Mouse (Mus musculus): ENCODE measurements at regions not wholly inside any gene's neighbourhood (a gene's known extent, or its start where the extent isn't known, plus 50 kb on each side); places are given as distances from the start of the nearest gene placed in this dataset.

DNA sequence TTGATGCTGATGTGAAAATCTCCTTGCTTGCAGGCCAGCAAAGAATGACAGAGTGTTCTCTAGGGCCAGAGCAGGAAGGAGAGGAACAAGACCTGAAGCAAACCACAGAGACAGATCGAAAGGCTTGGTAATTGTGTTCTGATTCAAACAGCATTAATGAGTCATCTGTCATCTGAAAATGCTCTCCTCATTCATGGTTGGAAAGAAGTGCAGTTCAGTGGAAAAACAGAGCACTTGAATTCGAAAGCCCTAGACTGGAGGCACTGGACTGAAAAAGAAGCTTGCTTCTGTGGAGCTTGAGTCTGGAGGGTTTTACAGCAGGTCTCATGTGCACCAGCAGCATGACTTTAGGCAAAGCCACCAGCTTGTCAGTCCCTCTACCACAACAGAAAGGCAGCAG lies 374.3 kb upstream of the B430305J03Rik start:
- 71% methylated on average over 2 of the region's 2 CpGs for WGBS
- no peak overlapping the region for H3K4me2 ChIP-seq
- no peak overlapping the region for H3K9ac ChIP-seq
- no peaks in the 10 kb centered on the region for H3K27me3 ChIP-seq
- H3K27ac ChIP-seq = no peak overlapping the region
- no peak for ATAC-seq (replicated peaks; ENCODE audit: low FRiP score)
- no peaks in the 10 kb centered on the region for H3K36me3 ChIP-seq
- H3K4me3 ChIP-seq (replicated peaks) = no peak overlapping the region
- no peaks in the 10 kb centered on the region for H3K4me1 ChIP-seq
- no peaks in the 10 kb centered on the region for H3K9me3 ChIP-seq (replicated peaks)

DNA sequence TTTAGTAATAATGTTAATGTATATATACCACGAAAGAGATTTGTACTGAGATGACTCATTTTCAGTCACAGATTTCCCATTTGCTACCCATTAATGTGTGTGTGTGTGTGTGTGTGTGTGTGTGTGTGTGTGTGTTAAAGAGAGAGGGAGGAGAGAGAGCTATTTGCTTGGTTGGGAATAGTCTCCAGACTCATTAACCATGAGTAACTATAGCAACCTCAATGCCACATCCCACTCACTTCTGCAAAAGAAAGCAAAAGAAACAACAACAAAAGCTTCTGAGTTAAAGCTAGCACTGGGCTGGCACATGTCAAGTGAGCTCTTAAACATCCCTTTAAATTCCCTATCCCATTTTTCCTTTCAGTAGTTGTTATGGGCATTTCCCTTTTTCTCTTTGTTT lies 372.8 kb upstream of the B430305J03Rik start:
- Histone ChIP-seq H3K36me3 (no peaks in the 10 kb centered on the region), H3K9ac (no peak overlapping the region), H3K27me3 (no peaks in the 10 kb centered on the region), H3K27ac (no peak overlapping the region), H3K4me2 (no peak overlapping the region), H3K4me3 (replicated peaks) (no peak overlapping the region), H3K9me3 (replicated peaks) (no peaks in the 10 kb centered on the region), H3K4me1 (no peaks in the 10 kb centered on the region)
- ATAC-seq (replicated peaks; ENCODE audit: low FRiP score) = no peak
- WGBS = 91% methylated on average over 1 of the region's 1 CpGs

GRCm38 (mm10) chr3:61716785-61717184 lies 351.0 kb upstream of the B430305J03Rik start:
- H3K27ac ChIP-seq = no peak overlapping the region
- no peak overlapping the region for H3K4me2 ChIP-seq
- no peak for ATAC-seq (replicated peaks; ENCODE audit: low FRiP score)
- 66% methylated on average over 2 of the region's 2 CpGs for WGBS
- H3K27me3 ChIP-seq = no peaks in the 10 kb centered on the region
- H3K9me3 ChIP-seq (replicated peaks) = no peaks in the 10 kb centered on the region
- no peaks in the 10 kb centered on the region for H3K4me1 ChIP-seq
- H3K4me3 ChIP-seq (replicated peaks) = no peak overlapping the region
- no peaks in the 10 kb centered on the region for H3K36me3 ChIP-seq
- no peak overlapping the region for H3K9ac ChIP-seq

- Histone ChIP-seq H3K36me3 (no peaks in the 10 kb centered on the region), H3K4me2 (no peak overlapping the region), H3K4me3 (replicated peaks) (no peak overlapping the region), H3K27ac (no peak overlapping the region), H3K9me3 (replicated peaks) (no peaks in the 10 kb centered on the region), H3K27me3 (no peaks in the 10 kb centered on the region), H3K9ac (no peak overlapping the region), H3K4me1 (no peaks in the 10 kb centered on the region)
- 63% methylated on average over 4 of the region's 4 CpGs for WGBS
- peak; percentile 66; the same call in 1 of the 2 replicates for ATAC-seq (replicated peaks; ENCODE audit: low FRiP score)
These were observed 322.4 kb upstream of the B430305J03Rik start for GRCm38 (mm10) chr3:61687933-61688705.

DNA sequence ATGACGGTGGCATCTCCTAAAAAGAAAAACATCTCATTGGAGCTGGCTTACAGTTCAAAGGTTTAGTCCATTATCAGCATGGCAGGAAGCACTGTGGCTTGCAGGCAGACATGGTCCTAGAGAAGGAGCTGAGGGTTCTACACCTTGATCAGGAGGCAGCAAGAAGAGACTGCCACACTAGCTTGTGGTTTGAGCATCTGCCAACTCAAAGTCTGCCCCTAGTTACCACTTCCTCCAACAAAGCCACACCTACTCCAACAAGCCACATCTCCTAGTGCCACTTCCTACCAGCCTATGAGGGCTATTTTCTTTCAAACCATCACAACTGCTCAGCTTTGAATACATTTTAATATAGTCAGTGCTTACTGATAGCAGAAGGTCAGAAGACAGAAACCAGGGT lies 305.1 kb upstream of the B430305J03Rik start:
- no peak for ATAC-seq (replicated peaks; ENCODE audit: low FRiP score)
- H3K4me1 ChIP-seq = no peaks in the 10 kb centered on the region
- WGBS = 79% methylated on average over 1 of the region's 1 CpGs
- H3K9me3 ChIP-seq (replicated peaks) = no peaks in the 10 kb centered on the region
- no peak overlapping the region for H3K27ac ChIP-seq
- H3K9ac ChIP-seq = no peak overlapping the region
- H3K4me3 ChIP-seq (replicated peaks) = no peak overlapping the region
- H3K36me3 ChIP-seq = no peaks in the 10 kb centered on the region
- H3K27me3 ChIP-seq = no peaks in the 10 kb centered on the region
- no peak overlapping the region for H3K4me2 ChIP-seq

GRCm38 (mm10) chr3:61656143-61656542 lies 290.4 kb upstream of the B430305J03Rik start:
- H3K4me3 ChIP-seq (replicated peaks) = no peak overlapping the region
- H3K36me3 ChIP-seq = no peaks in the 10 kb centered on the region
- no peak overlapping the region for H3K4me2 ChIP-seq
- ATAC-seq (replicated peaks; ENCODE audit: low FRiP score) = no peak
- H3K9me3 ChIP-seq (replicated peaks) = no peaks in the 10 kb centered on the region
- WGBS = 77% methylated on average over 2 of the region's 2 CpGs
- H3K27me3 ChIP-seq = no peaks in the 10 kb centered on the region
- H3K27ac ChIP-seq = no peak overlapping the region
- H3K9ac ChIP-seq = no peak overlapping the region
- H3K4me1 ChIP-seq = no peaks in the 10 kb centered on the region

GRCm38 (mm10) chr3:61628535-61628934 lies 262.8 kb upstream of the B430305J03Rik start:
- no peaks in the 10 kb centered on the region for H3K36me3 ChIP-seq
- no peak overlapping the region for H3K4me2 ChIP-seq
- no peak for ATAC-seq (replicated peaks; ENCODE audit: low FRiP score)

DNA sequence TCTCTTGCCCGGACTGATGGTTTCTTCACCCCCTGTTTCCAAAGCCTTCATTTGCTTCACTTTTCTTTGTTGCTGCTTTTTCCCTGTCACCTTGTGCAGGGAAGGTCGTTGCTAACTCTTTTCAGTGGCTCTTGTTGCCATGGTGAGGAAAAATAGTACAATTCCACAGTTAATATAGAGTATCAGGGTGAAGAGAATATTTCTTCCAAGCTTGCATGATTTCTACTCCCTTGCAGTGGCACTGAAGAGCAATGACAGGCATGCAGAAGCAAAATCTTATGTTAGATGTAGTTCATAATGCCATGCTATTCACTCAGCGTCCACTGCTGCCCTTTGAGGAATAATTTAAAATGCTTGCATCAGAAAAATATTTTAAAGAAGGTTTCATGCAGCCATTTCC lies 262.3 kb upstream of the B430305J03Rik start:
- Histone ChIP-seq H3K27ac (no peak overlapping the region), H3K4me1 (no peaks in the 10 kb centered on the region), H3K4me3 (replicated peaks) (no peak overlapping the region), H3K9me3 (replicated peaks) (no peaks in the 10 kb centered on the region), H3K9ac (no peak overlapping the region), H3K4me2 (no peak overlapping the region), H3K36me3 (no peaks in the 10 kb centered on the region), H3K27me3 (no peaks in the 10 kb centered on the region)
- 62% methylated on average over 3 of the region's 3 CpGs for WGBS
- no peak for ATAC-seq (replicated peaks; ENCODE audit: low FRiP score)

More at GRCm38 (mm10) chr3:61628535-61628934, 262.8 kb upstream of the B430305J03Rik start:
- Histone ChIP-seq H3K27me3 (no peaks in the 10 kb centered on the region), H3K4me3 (replicated peaks) (no peak overlapping the region), H3K27ac (no peak overlapping the region), H3K4me1 (no peaks in the 10 kb centered on the region), H3K9ac (no peak overlapping the region), H3K9me3 (replicated peaks) (no peaks in the 10 kb centered on the region)

- Histone ChIP-seq H3K27ac (no peak overlapping the region), H3K9ac (no peak overlapping the region), H3K4me1 (no peaks in the 10 kb centered on the region), H3K36me3 (no peaks in the 10 kb centered on the region), H3K9me3 (replicated peaks) (no peaks in the 10 kb centered on the region), H3K4me2 (no peak overlapping the region), H3K4me3 (replicated peaks) (no peak overlapping the region), H3K27me3 (no peaks in the 10 kb centered on the region)
- 89% methylated on average over 4 of the region's 4 CpGs for WGBS
- no peak for ATAC-seq (replicated peaks; ENCODE audit: low FRiP score)
These were observed 258.3 kb upstream of the B430305J03Rik start for GRCm38 (mm10) chr3:61623954-61624487.

GRCm38 (mm10) chr3:61605469-61605868 lies 239.7 kb upstream of the B430305J03Rik start:
- H3K27ac ChIP-seq = no peak overlapping the region
- no peak overlapping the region for H3K4me2 ChIP-seq
- no peak for ATAC-seq (replicated peaks; ENCODE audit: low FRiP score)
- H3K9me3 ChIP-seq (replicated peaks) = no peaks in the 10 kb centered on the region
- H3K36me3 ChIP-seq = no peaks in the 10 kb centered on the region
- H3K27me3 ChIP-seq = no peaks in the 10 kb centered on the region
- 85% methylated on average over 4 of the region's 4 CpGs for WGBS
- no peak overlapping the region for H3K9ac ChIP-seq
- H3K4me3 ChIP-seq (replicated peaks) = no peak overlapping the region
- H3K4me1 ChIP-seq = no peaks in the 10 kb centered on the region

DNA sequence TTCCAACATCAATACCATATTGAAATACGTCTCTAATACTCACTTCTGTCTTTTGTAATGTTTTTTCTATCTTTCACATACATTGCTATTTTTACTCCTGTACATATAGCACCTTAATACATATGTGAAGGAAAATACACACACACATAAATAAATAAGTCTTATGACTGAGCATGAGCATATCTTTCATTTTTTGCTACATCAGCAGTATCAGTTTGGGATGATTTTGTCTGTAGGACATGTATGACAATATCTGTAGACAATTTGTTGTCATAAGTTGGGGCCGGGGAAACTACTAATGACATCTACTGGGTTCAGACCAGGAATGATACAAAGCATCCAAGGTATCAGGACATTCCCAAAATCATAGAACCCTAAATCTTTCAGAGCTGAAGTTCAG lies 237.1 kb upstream of the B430305J03Rik start:
- no peak overlapping the region for H3K4me3 ChIP-seq (replicated peaks)
- no peaks in the 10 kb centered on the region for H3K36me3 ChIP-seq
- no peak overlapping the region for H3K4me2 ChIP-seq
- 87% methylated on average over 2 of the region's 2 CpGs for WGBS
- no peak overlapping the region for H3K27ac ChIP-seq
- no peak for ATAC-seq (replicated peaks; ENCODE audit: low FRiP score)
- no peaks in the 10 kb centered on the region for H3K9me3 ChIP-seq (replicated peaks)
- no peak overlapping the region for H3K9ac ChIP-seq
- H3K4me1 ChIP-seq = no peaks in the 10 kb centered on the region
- H3K27me3 ChIP-seq = no peaks in the 10 kb centered on the region

DNA sequence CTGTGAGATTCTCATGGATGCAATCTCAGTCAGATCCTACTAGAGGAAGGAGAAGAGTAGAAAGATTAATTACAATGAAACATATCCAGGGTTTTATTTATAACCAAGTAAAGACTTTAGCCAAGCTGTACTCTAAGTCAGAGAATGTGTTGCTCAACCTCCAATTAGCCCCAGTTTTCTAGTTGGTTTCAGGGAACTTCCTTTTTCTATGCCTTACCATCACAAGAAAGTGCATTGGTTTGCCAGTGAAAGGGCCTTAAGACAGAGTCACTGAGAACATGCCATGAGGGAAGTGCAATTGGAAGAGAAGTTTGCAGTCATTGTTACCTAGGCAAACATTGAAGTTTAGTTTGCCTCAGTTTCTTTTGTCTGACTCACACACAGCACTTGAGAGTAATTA lies 229.8 kb upstream of the B430305J03Rik start:
- no peak overlapping the region for H3K9ac ChIP-seq
- no peak for ATAC-seq (replicated peaks; ENCODE audit: low FRiP score)
- no peaks in the 10 kb centered on the region for H3K9me3 ChIP-seq (replicated peaks)

DNA sequence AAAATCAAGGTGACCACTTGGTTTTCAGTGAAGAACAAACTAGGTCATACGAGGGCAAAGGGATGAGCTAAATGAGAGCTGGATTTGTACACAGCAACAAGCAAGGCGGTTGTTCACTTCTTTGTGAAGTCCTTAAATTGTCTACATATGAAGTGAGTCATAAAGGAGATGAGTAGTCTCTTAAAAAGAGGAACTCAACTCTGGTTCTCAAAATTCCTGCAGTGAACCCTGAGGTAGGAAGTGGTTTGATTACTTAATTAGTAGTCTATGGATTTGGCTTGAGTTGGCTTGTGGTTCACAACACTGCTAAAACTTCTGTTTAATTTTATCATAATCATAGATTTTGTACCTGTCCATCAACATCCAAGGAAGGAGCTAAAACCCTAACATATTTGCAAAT lies 226.6 kb upstream of the B430305J03Rik start:
- no peak overlapping the region for H3K4me3 ChIP-seq (replicated peaks)
- H3K27ac ChIP-seq = no peak overlapping the region
- ATAC-seq (replicated peaks; ENCODE audit: low FRiP score) = no peak

More for the DNA sequence above, 229.8 kb upstream of the B430305J03Rik start:
- Histone ChIP-seq H3K4me2 (no peak overlapping the region), H3K27me3 (no peaks in the 10 kb centered on the region), H3K27ac (no peak overlapping the region), H3K4me3 (replicated peaks) (no peak overlapping the region), H3K4me1 (no peaks in the 10 kb centered on the region), H3K36me3 (no peaks in the 10 kb centered on the region)

More for the DNA sequence above, 226.6 kb upstream of the B430305J03Rik start:
- Histone ChIP-seq H3K36me3 (no peaks in the 10 kb centered on the region), H3K9ac (no peak overlapping the region), H3K4me1 (no peaks in the 10 kb centered on the region), H3K27me3 (no peaks in the 10 kb centered on the region), H3K4me2 (no peak overlapping the region), H3K9me3 (replicated peaks) (no peaks in the 10 kb centered on the region)
- WGBS = 90% methylated on average over 2 of the region's 2 CpGs

All from kidney, embryonic 15.5 days (tissue).